Mouse (Mus musculus) limb, embryonic 12.5 days (tissue): Measurements from ENCODE around the gene Nudt9. TPM values are rescaled to one million over a fixed set of nuclear protein-coding genes. Genes with fewer than 3 reads are reported as not detected.
A peak's percentile ranks its signal among the peaks of the same experiment; 100 is the strongest.

ENCODE experiments used
- ATAC-seq: fragments of 200-750 bp; cut with Nextera tagmentation; 2 replicates; pipeline ENCODE4 v1.8.0; 2017; ENCODE audit warnings: low read depth, moderate TSS enrichment; ENCODE audit not compliant: insufficient number of reproducible peaks, insufficient read depth, low FRiP score, low TSS enrichment
- H3K27ac ChIP-seq: fragments of 300-500 bp; sonication (generic); 2 replicates; pipeline ENCODE4 v1.5.1; 2016; ENCODE audit warnings: mild to moderate bottlenecking, moderate library complexity
- H3K27me3 ChIP-seq: fragments of 300-500 bp; sonication (generic); 2 replicates; pipeline ENCODE4 v1.6.1; 2016; ENCODE audit warnings: mild to moderate bottlenecking, moderate library complexity
- H3K36me3 ChIP-seq: fragments of 300-500 bp; sonication (generic); 2 replicates; pipeline ENCODE4 v1.6.1; 2016; ENCODE audit warnings: mild to moderate bottlenecking, moderate library complexity
- H3K4me1 ChIP-seq: fragments of 300-500 bp; sonication (generic); replicated peaks from 2 replicates; pipeline ENCODE4 v1.6.1; 2016
- H3K4me2 ChIP-seq: fragments of 300-500 bp; sonication (generic); 2 replicates; pipeline ENCODE4 v1.6.1; 2016; ENCODE audit warnings: mild to moderate bottlenecking, moderate library complexity
- H3K4me3 ChIP-seq: fragments of 300-500 bp; sonication (generic); replicated peaks from 2 replicates; pipeline ENCODE4 v1.5.1; 2016; ENCODE audit warnings: mild to moderate bottlenecking
- H3K9ac ChIP-seq: fragments of 300-500 bp; sonication (generic); replicated peaks from 2 replicates; pipeline ENCODE4 v1.6.1; 2016; ENCODE audit warnings: mild to moderate bottlenecking, moderate library complexity
- H3K9me3 ChIP-seq: fragments of 300-500 bp; sonication (generic); 2 replicates; pipeline ENCODE4 v1.6.1; 2016; ENCODE audit warnings: mild to moderate bottlenecking, moderate library complexity
- WGBS: fragments of 180-500 bp; shearing (Covaris S2); methylation state at CpG from one replicate; pipeline ENCODE4 v1.1.7; 2016; 5-methylcytosine and 5-hydroxymethylcytosine counted together
- microRNA-seq: library from miRNA; unstranded; fragments of <30 nt; microRNA quantifications from one replicate; pipeline ENCODE4, GENCODE M21; 2017
- polyA plus RNA-seq: library from polyadenylated mRNA; unstranded; fragments of >200 nt; fragmentation: Nextera tagmentation; extraction: Ambion mirVana; gene quantifications from 2 replicates; pipeline ENCODE4 v1.2.1, GENCODE M21; 2016

Nudt9 gene
- polyA plus RNA-seq, 1 experiment from 2014 or later, result 66.1 TPM

DNA sequence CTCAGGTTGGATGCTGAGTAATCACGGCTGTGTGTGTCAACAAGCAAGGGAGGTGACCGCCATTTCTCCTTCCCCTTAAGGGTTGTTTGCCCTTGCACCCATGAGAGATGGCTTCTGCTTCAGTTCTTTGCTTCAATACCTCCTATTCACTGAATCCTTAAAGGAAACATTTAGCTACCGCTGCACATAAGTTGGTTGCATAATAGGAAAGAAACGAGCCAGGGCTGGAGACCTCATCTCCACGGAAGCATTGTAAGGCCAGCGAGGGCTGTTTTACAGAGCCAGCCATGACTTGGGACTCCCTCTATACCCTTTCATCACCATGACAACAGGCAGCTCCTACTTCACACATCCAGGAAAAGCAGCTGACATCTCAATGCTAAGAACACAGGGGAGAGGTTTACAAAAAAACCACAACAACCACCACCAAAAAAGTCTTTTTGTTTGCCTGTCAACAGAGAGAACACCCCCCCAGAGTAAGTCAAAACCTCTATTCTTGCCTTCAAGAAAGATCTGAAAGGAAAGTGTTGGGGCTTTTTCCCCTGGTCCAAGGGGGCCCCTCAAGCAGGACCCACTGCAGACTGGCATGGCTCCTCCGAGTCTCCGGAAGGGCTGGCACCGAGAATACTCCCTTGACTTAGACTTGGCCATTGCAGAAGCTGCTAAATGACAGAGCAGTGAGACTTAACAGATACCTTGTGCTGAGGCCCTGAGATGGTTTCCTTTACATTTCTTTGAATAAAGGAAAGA is 64.2 kb downstream of the Nudt9 start:
- H3K4me2 ChIP-seq, result no peak overlapping the region
- WGBS, result 45% methylated on average over 9 of the region's 9 CpGs
- no peaks in the 10 kb centered on the region for H3K9me3 ChIP-seq
- no peak overlapping the region for H3K9ac ChIP-seq
- ATAC-seq, result no peak
- H3K27me3 ChIP-seq, result no peaks in the 10 kb centered on the region
- no peaks in the 10 kb centered on the region for H3K36me3 ChIP-seq
- no peak overlapping the region for H3K27ac ChIP-seq
- H3K4me3 ChIP-seq, result no peak overlapping the region
- H3K4me1 ChIP-seq, result peaks cover 53% of the 10 kb centered on the region

DNA sequence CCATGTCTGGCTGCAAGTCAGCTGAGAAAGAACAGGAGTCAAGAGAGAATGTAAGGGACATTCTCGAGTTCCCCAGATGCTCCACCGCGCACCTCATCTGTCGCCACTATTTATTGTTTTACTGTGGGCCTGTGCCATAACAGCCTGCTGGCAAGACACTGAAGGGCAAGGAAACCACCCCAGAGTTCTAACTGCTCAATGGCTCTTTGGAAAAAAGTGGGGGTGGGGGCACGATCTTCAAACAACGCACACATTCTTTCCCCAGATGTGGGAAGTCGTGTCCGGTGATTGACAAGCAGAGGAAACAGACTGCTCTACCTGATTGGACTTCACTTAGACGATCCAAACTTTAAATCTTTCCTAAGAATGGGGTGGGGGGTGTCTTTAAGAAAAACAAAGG is 65.9 kb downstream of the Nudt9 start:
- H3K4me1 ChIP-seq, result peaks cover 50% of the 10 kb centered on the region
- WGBS, result 3% methylated on average over 9 of the region's 9 CpGs
- no peaks in the 10 kb centered on the region for H3K9me3 ChIP-seq
- peak overlapping the region; percentile 40 for H3K4me2 ChIP-seq
- H3K36me3 ChIP-seq, result no peaks in the 10 kb centered on the region
- peak overlapping the region; percentile 43 for H3K27ac ChIP-seq
- ATAC-seq, result no peak
- no peak overlapping the region for H3K4me3 ChIP-seq
- H3K27me3 ChIP-seq, result no peaks in the 10 kb centered on the region
- H3K9ac ChIP-seq, result no peak overlapping the region

DNA sequence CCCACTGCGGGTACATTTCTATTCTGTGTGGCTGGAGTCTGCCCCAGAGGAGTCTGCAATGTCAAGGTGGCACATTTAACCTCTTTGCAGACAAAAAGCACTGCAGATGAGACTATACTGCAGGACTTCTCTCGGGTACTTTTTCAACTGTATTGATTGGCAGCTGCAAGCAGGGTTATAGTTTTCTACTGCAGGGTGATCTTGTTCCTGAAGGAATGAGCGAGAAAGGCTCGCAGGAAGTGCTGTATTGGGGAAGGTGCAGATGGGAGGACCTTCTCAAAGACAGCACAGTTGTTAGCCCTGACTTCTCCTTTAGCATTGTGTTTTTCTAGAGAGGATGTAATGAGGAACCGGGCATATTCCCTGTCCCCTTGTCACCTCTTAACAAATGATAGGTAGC is 66.4 kb downstream of the Nudt9 start:
- H3K4me3 ChIP-seq, result no peak overlapping the region
- peaks cover 48% of the 10 kb centered on the region for H3K4me1 ChIP-seq

DNA sequence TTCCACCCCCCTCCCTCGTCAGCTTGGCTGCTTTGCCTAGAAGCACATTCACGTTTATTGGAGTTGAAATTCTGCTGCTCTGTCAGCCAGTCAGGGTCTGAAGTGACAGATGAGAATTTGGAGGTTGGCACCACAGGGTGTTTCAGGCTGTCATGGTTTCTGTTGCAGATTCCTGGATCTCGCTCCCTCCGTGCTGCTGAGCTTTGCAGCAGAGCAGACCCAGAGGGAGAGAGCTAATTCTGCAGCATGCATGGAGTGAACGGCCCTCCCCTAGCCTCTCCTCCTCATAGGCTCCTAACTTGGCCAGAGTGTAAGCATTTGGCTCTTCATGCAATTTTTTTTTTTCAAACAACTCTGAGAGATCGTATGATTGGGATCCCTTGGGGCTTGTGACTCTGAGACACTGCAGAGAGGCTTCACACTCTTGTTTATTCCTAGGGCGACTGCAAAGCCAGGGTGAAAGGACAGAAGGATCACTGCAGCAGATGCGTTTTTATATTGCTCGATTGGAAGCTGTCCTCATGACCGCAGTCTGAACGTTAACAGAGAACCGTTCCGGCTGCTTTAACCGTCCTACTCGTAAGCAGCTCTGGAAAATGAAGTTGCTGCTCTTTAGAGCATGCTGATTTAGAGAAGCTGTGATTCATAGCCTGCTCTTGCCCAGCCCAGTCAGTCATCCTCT is 67.5 kb downstream of the Nudt9 start, which contains the start of gene Sparcl1:
Gene Sparcl1, minus strand, starts transcription at position 243 of the 682 bp plus-strand sequence.
- Histone ChIP-seq H3K9ac (no peak within 1 kb of the TSS; the same call in 1 of the 2 replicates), H3K4me1 (peaks cover 37% of the 10 kb centered on the region)

More for the DNA sequence above, 66.4 kb downstream of the Nudt9 start:
- no peaks in the 10 kb centered on the region for H3K27me3 ChIP-seq
- H3K36me3 ChIP-seq, result no peaks in the 10 kb centered on the region
- ATAC-seq, result no peak
- 12% methylated on average over 5 of the region's 5 CpGs for WGBS
- H3K9ac ChIP-seq, result no peak overlapping the region; the same call in 1 of the 2 replicates
- H3K9me3 ChIP-seq, result no peaks in the 10 kb centered on the region
- H3K4me2 ChIP-seq, result peak overlapping the region; percentile 40
- H3K27ac ChIP-seq, result peak overlapping the region; percentile 43; the same call in 1 of the 2 replicates

More for the DNA sequence above, 67.5 kb downstream of the Nudt9 start, which contains the start of gene Sparcl1:
- WGBS, result 19% methylated on average over 15 of the region's 15 CpGs
- peak within 1 kb of the TSS; percentile 41 for H3K4me2 ChIP-seq
- H3K27ac ChIP-seq, result peak within 1 kb of the TSS; percentile 62; the same call in 1 of the 2 replicates
- ATAC-seq, result no peak; the same call in 1 of the 2 replicates
- H3K9me3 ChIP-seq, result no peaks in the 10 kb centered on the region
- H3K36me3 ChIP-seq, result no peaks in the 10 kb centered on the region
- H3K4me3 ChIP-seq, result 0 out of 2 replicates have a peak within 1 kb of the TSS, but pooled peaks have one; percentile 8
- no peaks in the 10 kb centered on the region for H3K27me3 ChIP-seq

Small RNA genes within 50 kb of the gene (microRNA-seq; reads per million reads assigned to microRNA genes)
- gene Mir5619, result 4.0 reads per million, percentile 13 among the genes with 10 or more reads in this experiment

Other genes with a start within 250 kb of the Nudt9 start
- gene Klhl8, start 135.0 kb upstream of the Nudt9 start, polyA plus RNA-seq, result 13.2 and 13.8 TPM in 2 replicates
- not detected in 2 replicates for gene Hsd17b13, start 68.9 kb upstream of the Nudt9 start, polyA plus RNA-seq
- 2.6 and 3.0 TPM in 2 replicates for gene Hsd17b11, start 24.4 kb upstream of the Nudt9 start, polyA plus RNA-seq
- not detected in 2 replicates for gene Gm17660, start 31.3 kb downstream of the Nudt9 start, polyA plus RNA-seq
- 27.2 and 28.2 TPM in 2 replicates for gene Sparcl1, start 67.4 kb downstream of the Nudt9 start, polyA plus RNA-seq
- gene Dspp, start 124.4 kb downstream of the Nudt9 start, polyA plus RNA-seq, result not detected in 2 replicates
- 0.29 and 0.35 TPM in 2 replicates for gene Dmp1, start 156.3 kb downstream of the Nudt9 start, polyA plus RNA-seq